Mouse (Mus musculus): ENCODE measurements at regions not wholly inside any gene's neighbourhood (a gene's known extent, or its start where the extent isn't known, plus 50 kb on each side); places are given as distances from the start of the nearest gene placed in this dataset.

GRCm38 (mm10) chr9:61302724-61303123 is 69.4 kb upstream of the Tle3 start:
- Histone ChIP-seq H3K9me3 (no peaks in the 10 kb centered on the region), H3K36me3 (no peaks in the 10 kb centered on the region), H3K4me1 (replicated peaks) (no peaks in the 10 kb centered on the region), H3K4me3 (no peak overlapping the region), H3K27ac (replicated peaks) (no peak overlapping the region), H3K4me2 (no peak overlapping the region), H3K9ac (no peak overlapping the region), H3K27me3 (no peaks in the 10 kb centered on the region)
- ATAC-seq (ENCODE audit: low FRiP score, low read depth), result no peak
- WGBS, result 12% methylated on average over 5 of the region's 5 CpGs

- WGBS, result 85% methylated on average over 9 of the region's 9 CpGs
- no peaks in the 10 kb centered on the region for H3K9me3 ChIP-seq
- no peak for ATAC-seq (ENCODE audit: low FRiP score, low read depth)
- H3K27me3 ChIP-seq, result no peaks in the 10 kb centered on the region
- no peak overlapping the region for H3K4me2 ChIP-seq
- no peaks in the 10 kb centered on the region for H3K4me1 ChIP-seq (replicated peaks)
- H3K36me3 ChIP-seq, result no peaks in the 10 kb centered on the region
- H3K27ac ChIP-seq (replicated peaks), result no peak overlapping the region
- no peak overlapping the region for H3K9ac ChIP-seq
- no peak overlapping the region for H3K4me3 ChIP-seq
These were observed 65.9 kb upstream of the Tle3 start for GRCm38 (mm10) chr9:61306306-61306705.

DNA sequence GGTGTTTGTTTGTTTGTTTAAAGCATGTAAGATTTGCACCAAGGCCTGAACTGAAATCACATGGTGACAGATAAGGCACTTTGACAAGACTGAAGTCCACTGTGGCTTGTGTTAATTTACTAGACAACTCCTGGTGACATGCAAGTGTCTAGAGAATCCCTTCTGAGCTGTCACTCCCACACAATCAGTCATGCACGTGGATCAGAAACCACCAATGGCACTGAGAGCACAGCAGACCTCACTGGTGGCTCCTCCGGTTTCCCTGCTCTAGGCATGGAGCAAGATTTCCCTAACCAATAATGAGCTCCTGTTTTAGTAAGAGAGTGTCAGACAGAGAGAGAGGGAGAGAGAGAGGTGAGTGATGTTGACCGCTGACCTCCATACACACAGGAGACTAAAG is 63.1 kb upstream of the Tle3 start:
- no peak for ATAC-seq (ENCODE audit: low FRiP score, low read depth)
- peaks cover 14% of the 10 kb centered on the region for H3K4me1 ChIP-seq (replicated peaks)
- H3K4me2 ChIP-seq, result no peak overlapping the region
- H3K27me3 ChIP-seq, result no peaks in the 10 kb centered on the region
- H3K4me3 ChIP-seq, result no peak overlapping the region
- H3K27ac ChIP-seq (replicated peaks), result no peak overlapping the region
- H3K9me3 ChIP-seq, result no peaks in the 10 kb centered on the region
- no peak overlapping the region for H3K9ac ChIP-seq
- H3K36me3 ChIP-seq, result no peaks in the 10 kb centered on the region
- WGBS, result 50% methylated on average over 3 of the region's 3 CpGs

DNA sequence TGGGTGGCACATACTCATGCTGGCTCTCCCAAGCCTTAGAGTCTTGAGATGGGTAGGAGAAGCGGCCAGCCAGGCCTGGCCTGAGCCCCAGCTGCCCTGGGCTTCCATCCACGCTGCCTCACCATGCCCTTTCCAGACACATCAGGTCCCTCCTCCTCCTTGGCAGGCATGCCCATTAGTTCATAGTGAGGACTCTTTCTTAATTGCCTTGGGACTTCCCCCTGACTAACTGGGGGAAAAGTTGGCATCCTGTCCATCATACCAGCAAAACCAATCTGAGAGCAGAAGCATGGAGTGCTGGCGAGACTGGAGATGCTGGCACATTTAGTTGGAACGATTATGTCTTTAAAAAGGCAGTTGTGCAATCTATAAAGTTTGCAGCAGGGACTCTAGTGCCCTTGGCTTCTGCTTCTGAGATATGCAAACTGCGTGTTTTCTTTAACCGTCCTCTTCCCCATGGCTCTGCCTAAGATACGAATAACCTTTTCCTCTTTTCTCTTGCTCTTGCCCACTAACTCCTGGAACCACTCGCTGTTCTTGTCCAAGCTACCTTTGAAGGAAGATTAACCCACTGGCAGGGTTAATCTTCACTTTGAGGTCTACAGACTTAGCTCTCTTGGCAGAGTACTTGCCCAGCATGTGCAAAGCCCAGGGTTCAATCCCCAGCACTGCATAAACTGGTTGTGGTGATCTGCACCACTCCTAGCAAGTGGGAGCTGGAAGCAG is 62.2 kb upstream of the Tle3 start:
- Histone ChIP-seq H3K9ac (no peak overlapping the region), H3K4me2 (no peak overlapping the region), H3K27ac (replicated peaks) (no peak overlapping the region), H3K36me3 (no peaks in the 10 kb centered on the region), H3K9me3 (no peaks in the 10 kb centered on the region), H3K27me3 (no peaks in the 10 kb centered on the region), H3K4me1 (replicated peaks) (peaks cover 21% of the 10 kb centered on the region), H3K4me3 (no peak overlapping the region)
- no peak for ATAC-seq (ENCODE audit: low FRiP score, low read depth)
- WGBS, result 80% methylated on average over 8 of the region's 8 CpGs

DNA sequence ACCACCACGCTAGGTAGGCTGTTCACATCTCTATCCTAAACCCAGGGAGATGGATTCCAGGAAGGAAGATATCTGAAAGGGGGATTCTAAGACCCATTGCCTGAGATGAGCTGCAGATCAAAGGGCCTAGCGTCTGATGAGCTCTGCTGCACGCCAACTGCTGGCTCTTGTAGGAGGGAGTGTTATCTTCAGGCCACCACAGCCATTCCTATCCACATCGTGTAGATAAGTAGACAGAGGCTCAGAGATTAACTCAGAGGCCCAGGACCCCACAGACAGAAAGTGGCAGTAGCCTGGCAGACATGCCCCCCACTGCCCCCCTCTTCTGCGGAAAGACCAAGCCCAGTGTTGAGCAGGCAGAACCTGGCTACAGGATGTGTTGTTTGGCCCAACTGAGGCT is 61.6 kb upstream of the Tle3 start:
- Histone ChIP-seq H3K4me2 (no peak overlapping the region), H3K36me3 (no peaks in the 10 kb centered on the region), H3K27me3 (no peaks in the 10 kb centered on the region), H3K9me3 (no peaks in the 10 kb centered on the region), H3K4me1 (replicated peaks) (peaks cover 27% of the 10 kb centered on the region), H3K9ac (no peak overlapping the region), H3K27ac (replicated peaks) (no peak overlapping the region), H3K4me3 (no peak overlapping the region)
- no peak for ATAC-seq (ENCODE audit: low FRiP score, low read depth)
- WGBS, result 81% methylated on average over 5 of the region's 5 CpGs

DNA sequence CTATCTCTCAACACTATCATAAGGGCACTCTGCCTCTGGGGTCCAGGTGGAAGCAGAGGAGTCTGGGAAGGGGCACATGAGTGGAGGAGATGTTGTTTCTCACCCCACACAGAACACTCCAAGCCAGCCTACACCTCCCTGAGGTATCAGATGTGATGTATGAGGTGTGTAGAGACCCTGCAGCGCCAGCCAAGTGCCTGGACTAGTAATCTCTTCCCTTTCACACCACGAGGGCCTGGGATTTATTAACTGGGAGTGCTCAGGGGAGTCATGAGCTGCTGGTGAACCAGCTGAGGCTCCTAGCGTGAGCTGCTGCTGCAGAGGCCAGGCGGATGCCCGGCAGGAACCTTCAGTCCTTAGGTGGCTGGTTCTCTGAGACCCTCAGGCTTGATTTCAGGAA is 60.6 kb upstream of the Tle3 start:
- H3K27ac ChIP-seq (replicated peaks), result no peak overlapping the region
- no peaks in the 10 kb centered on the region for H3K9me3 ChIP-seq
- H3K4me2 ChIP-seq, result no peak overlapping the region
- no peak for ATAC-seq (ENCODE audit: low FRiP score, low read depth)
- H3K27me3 ChIP-seq, result no peaks in the 10 kb centered on the region
- no peaks in the 10 kb centered on the region for H3K36me3 ChIP-seq
- H3K4me3 ChIP-seq, result no peak overlapping the region
- H3K4me1 ChIP-seq (replicated peaks), result peaks cover 37% of the 10 kb centered on the region
- no peak overlapping the region for H3K9ac ChIP-seq
- WGBS, result 36% methylated on average over 5 of the region's 5 CpGs

DNA sequence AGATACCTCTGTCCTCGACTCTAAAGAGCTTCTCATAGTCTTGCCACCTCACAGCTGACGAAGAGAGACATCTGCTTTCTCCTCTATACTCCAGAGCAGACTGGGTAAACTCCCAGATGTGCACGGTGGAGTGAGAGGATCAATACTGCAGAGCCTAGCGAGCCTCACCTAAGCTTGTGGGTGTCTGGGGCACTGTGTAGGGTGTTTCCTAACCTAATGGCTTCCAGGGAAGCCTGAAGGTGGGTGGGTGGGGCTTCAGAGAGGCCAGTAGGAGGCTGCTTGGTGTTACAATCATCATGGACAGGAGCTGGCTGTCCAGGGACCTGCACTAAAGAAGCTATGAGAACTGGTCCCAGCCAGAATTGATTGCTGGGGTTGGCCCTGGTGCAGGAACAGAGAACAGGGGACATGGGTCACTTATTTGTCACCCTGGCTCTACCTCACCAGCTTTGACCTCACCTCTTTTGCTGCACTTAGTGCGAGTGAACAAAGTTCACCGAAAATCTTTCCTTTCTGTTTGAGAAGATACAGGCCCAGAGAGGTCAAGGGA is 57.5 kb upstream of the Tle3 start:
- ATAC-seq (ENCODE audit: low FRiP score, low read depth), result no peak
- Histone ChIP-seq H3K9me3 (no peaks in the 10 kb centered on the region), H3K4me2 (no peak overlapping the region), H3K9ac (no peak overlapping the region), H3K27me3 (no peaks in the 10 kb centered on the region), H3K27ac (replicated peaks) (no peak overlapping the region), H3K4me1 (replicated peaks) (peaks cover 48% of the 10 kb centered on the region), H3K36me3 (no peaks in the 10 kb centered on the region), H3K4me3 (no peak overlapping the region)
- WGBS, result 69% methylated on average over 6 of the region's 6 CpGs

DNA sequence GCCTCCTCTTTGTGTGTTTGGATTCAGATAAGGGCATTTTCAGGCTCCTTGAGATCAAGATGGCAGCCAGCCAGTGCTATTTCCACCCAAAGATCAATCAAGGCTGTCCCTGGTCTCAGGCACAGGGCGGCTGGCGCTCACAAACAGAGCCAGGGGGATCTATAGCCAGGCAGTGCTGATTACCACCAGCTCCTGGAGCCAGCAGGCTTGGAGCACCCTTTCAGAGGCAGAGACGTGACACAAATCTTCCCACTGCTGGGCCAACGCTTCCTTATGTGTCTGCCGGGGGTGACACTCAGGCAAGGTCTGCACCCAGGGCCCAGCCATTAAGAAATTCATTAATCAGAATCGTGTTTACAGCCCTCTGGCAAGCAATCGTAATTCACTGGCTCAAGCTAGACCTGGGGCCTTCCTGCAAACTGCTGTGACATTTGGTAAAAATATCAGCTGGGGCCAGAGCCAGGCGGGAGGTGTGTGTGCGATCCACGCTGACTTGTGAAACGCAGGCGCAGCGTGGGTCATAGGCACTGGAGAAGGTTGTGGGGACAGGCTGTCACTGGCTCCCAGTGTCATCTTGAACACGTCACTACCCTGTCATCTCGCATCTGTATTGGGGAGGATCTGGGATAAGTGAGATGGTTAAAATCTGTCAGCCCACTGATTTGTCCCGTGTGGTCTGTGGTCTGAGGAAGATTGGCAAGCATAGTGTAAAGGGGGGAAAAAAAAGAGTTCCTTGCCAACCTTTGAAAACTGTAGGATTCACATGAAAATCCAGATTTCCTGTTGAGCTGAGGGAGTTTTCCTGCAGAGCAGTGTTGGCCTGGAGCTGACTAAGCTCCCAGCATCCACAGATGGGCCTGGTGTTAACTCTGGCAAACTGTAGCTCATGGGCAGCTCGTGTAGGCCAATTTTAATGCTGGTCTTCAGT is 56.5 kb upstream of the Tle3 start:
- WGBS, result 32% methylated on average over 17 of the region's 17 CpGs
- Histone ChIP-seq H3K4me3 (no peak overlapping the region), H3K4me2 (no peak overlapping the region), H3K27me3 (0 out of 2 replicates have a peak, but pooled peaks cover 4% of the 10 kb centered on the region), H3K4me1 (replicated peaks) (peaks cover 51% of the 10 kb centered on the region), H3K9me3 (no peaks in the 10 kb centered on the region), H3K9ac (no peak overlapping the region), H3K36me3 (no peaks in the 10 kb centered on the region), H3K27ac (replicated peaks) (0 out of 2 replicates have a peak overlapping the region, but pooled peaks have one; percentile 0)
- peak; percentile 71 for ATAC-seq (ENCODE audit: low FRiP score, low read depth)

- H3K27ac ChIP-seq (replicated peaks), result no peak overlapping the region
- 28% methylated on average over 4 of the region's 4 CpGs for WGBS
- peak; percentile 12; the same call in 1 of the 2 replicates for ATAC-seq (ENCODE audit: low FRiP score, low read depth)
- H3K4me1 ChIP-seq (replicated peaks), result peaks cover 50% of the 10 kb centered on the region
- 0 out of 2 replicates have a peak, but pooled peaks cover 5% of the 10 kb centered on the region for H3K27me3 ChIP-seq
- no peak overlapping the region for H3K4me2 ChIP-seq
- no peak overlapping the region for H3K9ac ChIP-seq
- H3K9me3 ChIP-seq, result no peaks in the 10 kb centered on the region
- no peak overlapping the region for H3K4me3 ChIP-seq
- H3K36me3 ChIP-seq, result no peaks in the 10 kb centered on the region
These were observed 55.7 kb upstream of the Tle3 start for GRCm38 (mm10) chr9:61316442-61316841.

- Histone ChIP-seq H3K27me3 (peaks cover 12% of the 10 kb centered on the region; the same call in 1 of the 2 replicates), H3K27ac (replicated peaks) (no peak overlapping the region), H3K36me3 (no peaks in the 10 kb centered on the region), H3K9me3 (no peaks in the 10 kb centered on the region), H3K4me3 (no peak overlapping the region), H3K9ac (no peak overlapping the region), H3K4me1 (replicated peaks) (peaks cover 41% of the 10 kb centered on the region), H3K4me2 (no peak overlapping the region)
- ATAC-seq (ENCODE audit: low FRiP score, low read depth), result no peak
- 32% methylated on average over 6 of the region's 6 CpGs for WGBS
These were observed 52.4 kb upstream of the Tle3 start for GRCm38 (mm10) chr9:61319721-61320120.

GRCm38 (mm10) chr9:61321314-61321713 is 50.9 kb upstream of the Tle3 start:
- no peak for ATAC-seq (ENCODE audit: low FRiP score, low read depth)
- H3K4me1 ChIP-seq (replicated peaks), result peaks cover 38% of the 10 kb centered on the region
- peaks cover 12% of the 10 kb centered on the region; the same call in 1 of the 2 replicates for H3K27me3 ChIP-seq
- H3K9ac ChIP-seq, result no peak overlapping the region
- WGBS, result 70% methylated on average over 1 of the region's 1 CpGs
- no peaks in the 10 kb centered on the region for H3K36me3 ChIP-seq
- no peak overlapping the region for H3K4me3 ChIP-seq
- no peaks in the 10 kb centered on the region for H3K9me3 ChIP-seq
- H3K4me2 ChIP-seq, result no peak overlapping the region
- no peak overlapping the region for H3K27ac ChIP-seq (replicated peaks)

GRCm38 (mm10) chr9:61321825-61322224 is 50.3 kb upstream of the Tle3 start:
- Histone ChIP-seq H3K4me1 (replicated peaks) (peaks cover 37% of the 10 kb centered on the region), H3K27ac (replicated peaks) (no peak overlapping the region), H3K9ac (no peak overlapping the region), H3K4me3 (no peak overlapping the region), H3K27me3 (peaks cover 12% of the 10 kb centered on the region; the same call in 1 of the 2 replicates), H3K9me3 (no peaks in the 10 kb centered on the region), H3K36me3 (no peaks in the 10 kb centered on the region), H3K4me2 (no peak overlapping the region)
- ATAC-seq (ENCODE audit: low FRiP score, low read depth), result no peak
- 60% methylated on average over 8 of the region's 8 CpGs for WGBS

All from hindbrain, embryonic 15.5 days (tissue).